Mouse (Mus musculus): ENCODE data around the gene Nxt1. TPM values are rescaled to one million over a fixed set of nuclear protein-coding genes. Genes with fewer than 3 reads are reported as not detected.

Gene Nxt1
- polyA plus RNA-seq, 1 experiment, result 151 TPM

DNA sequence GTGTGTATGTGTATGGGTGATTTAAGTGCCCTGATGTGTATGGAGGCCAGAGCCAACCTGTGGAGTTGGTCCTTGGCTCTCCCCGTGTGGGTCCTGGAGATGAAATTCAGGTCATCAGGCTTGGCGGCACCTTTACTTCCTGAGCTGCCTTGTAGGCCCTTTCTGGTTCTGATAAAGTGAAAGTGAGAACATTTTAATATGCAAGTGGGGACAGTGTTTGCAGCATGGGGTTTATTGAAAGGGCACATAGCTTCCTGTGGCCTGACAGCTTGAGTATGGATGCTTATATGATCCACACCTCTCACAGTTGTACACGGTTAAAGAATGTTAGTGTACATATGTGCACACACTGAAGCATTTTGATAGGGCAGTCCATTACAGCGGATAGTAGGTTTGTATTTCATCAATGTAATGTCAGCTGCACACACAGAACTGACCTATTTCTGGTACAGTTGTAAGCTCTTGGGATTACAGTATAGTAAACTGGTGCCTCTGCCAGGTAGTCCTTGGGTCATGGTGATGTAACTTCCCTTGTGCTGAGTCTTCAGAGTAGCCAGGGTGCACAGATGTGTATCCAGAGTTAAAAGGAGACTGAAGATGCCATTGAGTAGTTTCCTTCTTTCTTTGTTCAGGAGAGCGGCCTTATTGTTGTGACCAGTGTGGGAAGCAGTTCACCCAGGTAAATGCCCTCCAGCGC is 17.2 kb downstream of the Nxt1 start:
- Histone ChIP-seq H3K27me3 (ENCODE audit: control insufficient read depth, insufficient read depth, low read length) (no peaks in the 10 kb centered on the region), H3K36me3 (ENCODE audit: control insufficient read depth, insufficient read depth, low read length) (peaks cover 9% of the 10 kb centered on the region), H3K4me1 (ENCODE audit: control insufficient read depth, insufficient read depth, low read length) (no peaks in the 10 kb centered on the region; the same call in 1 of the 2 replicates), H3K27ac (ENCODE audit: control insufficient read depth, insufficient read depth, low read depth, low read length) (no peak overlapping the region), H3K4me3 (ENCODE audit: control insufficient read depth, low read depth, low read length) (no peak overlapping the region; the same call in 1 of the 2 replicates)
- TF ChIP-seq POLR2A (IDR thresholded peaks at IDR 0.05; ENCODE audit: control insufficient read depth, low read depth, low read length) (no peak), CTCF (IDR thresholded peaks at IDR 0.05; ENCODE audit: control insufficient read depth, insufficient read depth, insufficient replicate concordance, low read depth, low read length) (no peak)

DNA sequence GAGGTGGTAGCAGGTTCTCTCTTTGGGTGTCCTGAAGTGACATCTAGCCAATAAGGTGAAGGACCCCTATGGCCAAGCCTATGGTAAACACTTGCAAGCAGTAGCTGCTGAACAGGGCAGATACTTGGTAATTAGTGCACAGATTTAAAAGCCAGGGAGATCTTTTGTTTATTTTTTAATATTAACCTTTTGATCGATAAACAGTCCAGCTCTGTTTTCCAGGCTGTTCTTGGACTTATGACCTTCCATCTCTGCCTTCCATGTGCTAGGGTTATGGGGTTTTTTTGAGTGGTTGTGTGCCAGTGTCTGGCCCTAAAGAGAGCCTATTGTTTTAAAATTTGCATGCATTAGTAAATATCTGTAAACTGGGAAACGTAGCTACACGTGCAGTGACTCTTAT is 17.9 kb downstream of the Nxt1 start:
- Histone ChIP-seq H3K4me3 (ENCODE audit: control insufficient read depth, low read depth, low read length) (peak overlapping the region; percentile 9; the same call in 1 of the 2 replicates), H3K27ac (ENCODE audit: control insufficient read depth, insufficient read depth, low read depth, low read length) (no peak overlapping the region), H3K4me1 (ENCODE audit: control insufficient read depth, insufficient read depth, low read length) (no peaks in the 10 kb centered on the region), H3K36me3 (ENCODE audit: control insufficient read depth, insufficient read depth, low read length) (peaks cover 7% of the 10 kb centered on the region), H3K27me3 (ENCODE audit: control insufficient read depth, insufficient read depth, low read length) (no peaks in the 10 kb centered on the region)
- TF ChIP-seq POLR2A (IDR thresholded peaks at IDR 0.05; ENCODE audit: control insufficient read depth, low read depth, low read length), result no peak
- TF ChIP-seq CTCF (IDR thresholded peaks at IDR 0.05; ENCODE audit: control insufficient read depth, insufficient read depth, insufficient replicate concordance, low read depth, low read length), result no peak

DNA sequence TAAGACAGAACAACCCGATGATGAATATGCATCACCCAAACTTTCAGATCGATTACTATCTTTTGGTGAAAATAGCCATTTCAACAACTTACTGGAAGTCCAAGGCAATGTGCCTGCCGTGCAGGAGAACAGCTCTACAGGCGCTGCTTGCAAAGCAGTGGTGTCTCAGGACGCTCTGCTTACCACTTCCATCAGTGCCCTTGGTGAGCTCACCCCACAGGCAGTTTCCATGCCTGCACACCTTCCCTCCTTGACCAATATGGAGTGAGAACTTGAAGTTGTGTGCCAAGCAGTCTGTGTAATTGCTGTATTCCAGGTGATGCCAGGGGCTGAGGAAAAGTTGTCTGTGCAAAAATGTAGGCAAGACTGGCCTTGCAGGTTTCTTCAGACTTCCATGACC is 18.4 kb downstream of the Nxt1 start:
- H3K4me1 ChIP-seq (ENCODE audit: control insufficient read depth, insufficient read depth, low read length), result no peaks in the 10 kb centered on the region
- peaks cover 7% of the 10 kb centered on the region for H3K36me3 ChIP-seq (ENCODE audit: control insufficient read depth, insufficient read depth, low read length)

DNA sequence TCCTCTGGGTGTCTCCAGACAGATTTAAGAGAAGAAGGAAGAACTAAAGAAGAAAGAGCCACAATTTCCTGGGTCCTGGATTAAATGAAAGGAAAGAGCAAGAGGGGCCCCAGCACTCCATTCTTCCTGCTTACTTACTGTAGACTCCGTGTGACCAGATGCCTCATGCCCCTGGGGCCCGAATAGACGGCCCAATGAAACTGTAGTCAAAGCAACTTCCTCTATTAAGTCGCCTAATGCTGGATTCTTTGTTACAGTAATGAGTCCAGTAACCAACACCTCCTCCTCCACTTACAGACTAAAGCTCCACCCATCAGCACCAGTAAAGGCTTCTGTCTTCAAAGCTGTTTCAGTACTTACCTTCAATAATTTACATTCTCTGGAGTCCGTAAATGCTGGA is 26.2 kb downstream of the Nxt1 start:
- TF ChIP-seq CTCF (IDR thresholded peaks at IDR 0.05; ENCODE audit: control insufficient read depth, insufficient read depth, insufficient replicate concordance, low read depth, low read length) (no peak), POLR2A (IDR thresholded peaks at IDR 0.05; ENCODE audit: control insufficient read depth, low read depth, low read length) (no peak)
- no peaks in the 10 kb centered on the region; the same call in none of the 2 replicates for H3K36me3 ChIP-seq (ENCODE audit: control insufficient read depth, insufficient read depth, low read length)
- H3K4me1 ChIP-seq (ENCODE audit: control insufficient read depth, insufficient read depth, low read length), result no peaks in the 10 kb centered on the region
- no peak overlapping the region for H3K27ac ChIP-seq (ENCODE audit: control insufficient read depth, insufficient read depth, low read depth, low read length)
- H3K27me3 ChIP-seq (ENCODE audit: control insufficient read depth, insufficient read depth, low read length), result no peaks in the 10 kb centered on the region
- no peak overlapping the region for H3K4me3 ChIP-seq (ENCODE audit: control insufficient read depth, low read depth, low read length)

More for the DNA sequence above, 18.4 kb downstream of the Nxt1 start:
- no peaks in the 10 kb centered on the region for H3K27me3 ChIP-seq (ENCODE audit: control insufficient read depth, insufficient read depth, low read length)
- no peak overlapping the region for H3K4me3 ChIP-seq (ENCODE audit: control insufficient read depth, low read depth, low read length)
- H3K27ac ChIP-seq (ENCODE audit: control insufficient read depth, insufficient read depth, low read depth, low read length), result no peak overlapping the region
- no peak for TF ChIP-seq CTCF (IDR thresholded peaks at IDR 0.05; ENCODE audit: control insufficient read depth, insufficient read depth, insufficient replicate concordance, low read depth, low read length)
- no peak for TF ChIP-seq POLR2A (IDR thresholded peaks at IDR 0.05; ENCODE audit: control insufficient read depth, low read depth, low read length)

DNA sequence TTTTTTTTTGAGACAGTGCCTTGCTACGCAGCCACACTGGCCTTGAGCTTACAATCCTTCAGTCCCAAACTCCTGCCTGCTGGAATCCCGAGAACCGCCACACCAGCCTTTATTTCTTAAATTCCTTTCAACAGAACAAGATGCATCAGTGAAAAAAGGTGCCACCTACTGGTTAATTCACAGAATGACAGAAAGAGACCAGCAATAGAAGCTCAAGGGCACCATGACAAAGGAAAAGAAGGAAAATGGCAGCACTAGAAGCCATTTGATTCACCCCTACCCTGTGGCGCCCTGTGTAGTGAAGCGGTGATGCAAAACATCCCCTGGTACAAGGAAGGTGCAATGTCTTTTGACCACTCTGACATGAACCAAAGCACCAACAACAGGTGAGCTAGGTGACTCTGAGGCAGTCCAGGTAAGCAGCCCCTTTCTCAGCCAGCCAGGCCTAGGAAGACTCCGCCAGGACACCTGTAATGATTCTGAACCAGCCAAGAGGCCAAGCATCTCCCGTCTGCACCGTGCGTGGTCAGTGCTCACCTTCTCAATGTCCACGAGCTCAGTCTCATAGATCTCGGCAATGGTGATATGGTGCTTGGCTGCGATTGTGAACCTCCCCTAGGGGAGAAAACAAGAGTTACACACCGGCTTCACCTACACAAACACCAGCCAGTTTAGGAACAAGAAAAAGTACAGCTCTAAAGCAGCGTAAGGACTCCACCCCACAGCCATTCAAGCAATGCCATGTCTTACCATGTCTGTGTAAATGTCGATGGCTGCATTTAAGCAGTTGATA is 34.2 kb downstream of the Nxt1 start:
- H3K36me3 ChIP-seq (ENCODE audit: control insufficient read depth, insufficient read depth, low read length), result no peaks in the 10 kb centered on the region
- no peak overlapping the region for H3K27ac ChIP-seq (ENCODE audit: control insufficient read depth, insufficient read depth, low read depth, low read length)
- H3K4me3 ChIP-seq (ENCODE audit: control insufficient read depth, low read depth, low read length), result no peak overlapping the region
- no peaks in the 10 kb centered on the region for H3K27me3 ChIP-seq (ENCODE audit: control insufficient read depth, insufficient read depth, low read length)
- no peaks in the 10 kb centered on the region for H3K4me1 ChIP-seq (ENCODE audit: control insufficient read depth, insufficient read depth, low read length)
- no peak for TF ChIP-seq CTCF (IDR thresholded peaks at IDR 0.05; ENCODE audit: control insufficient read depth, insufficient read depth, insufficient replicate concordance, low read depth, low read length)
- TF ChIP-seq POLR2A (IDR thresholded peaks at IDR 0.05; ENCODE audit: control insufficient read depth, low read depth, low read length), result no peak

DNA sequence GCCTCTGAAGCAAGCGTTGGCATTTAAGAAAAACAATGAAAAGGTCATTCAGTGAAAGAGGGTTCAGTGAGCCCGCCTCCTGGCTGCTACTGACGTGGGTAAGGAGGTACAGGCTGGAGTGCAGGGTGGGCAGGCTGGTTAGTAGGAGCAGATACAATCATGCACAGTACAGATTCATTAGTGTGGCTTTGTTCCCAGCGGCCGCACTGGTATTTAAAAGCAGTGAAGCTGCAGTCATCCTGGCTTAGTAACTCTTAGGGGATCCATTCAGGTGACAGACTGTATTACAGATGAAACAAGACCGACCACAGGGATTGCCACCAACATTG is 34.8 kb downstream of the Nxt1 start:
- Histone ChIP-seq H3K27ac (ENCODE audit: control insufficient read depth, insufficient read depth, low read depth, low read length) (no peak overlapping the region), H3K27me3 (ENCODE audit: control insufficient read depth, insufficient read depth, low read length) (no peaks in the 10 kb centered on the region), H3K4me3 (ENCODE audit: control insufficient read depth, low read depth, low read length) (no peak overlapping the region), H3K36me3 (ENCODE audit: control insufficient read depth, insufficient read depth, low read length) (no peaks in the 10 kb centered on the region), H3K4me1 (ENCODE audit: control insufficient read depth, insufficient read depth, low read length) (no peaks in the 10 kb centered on the region)
- TF ChIP-seq CTCF (IDR thresholded peaks at IDR 0.05; ENCODE audit: control insufficient read depth, insufficient read depth, insufficient replicate concordance, low read depth, low read length) (no peak), POLR2A (IDR thresholded peaks at IDR 0.05; ENCODE audit: control insufficient read depth, low read depth, low read length) (no peak)

DNA sequence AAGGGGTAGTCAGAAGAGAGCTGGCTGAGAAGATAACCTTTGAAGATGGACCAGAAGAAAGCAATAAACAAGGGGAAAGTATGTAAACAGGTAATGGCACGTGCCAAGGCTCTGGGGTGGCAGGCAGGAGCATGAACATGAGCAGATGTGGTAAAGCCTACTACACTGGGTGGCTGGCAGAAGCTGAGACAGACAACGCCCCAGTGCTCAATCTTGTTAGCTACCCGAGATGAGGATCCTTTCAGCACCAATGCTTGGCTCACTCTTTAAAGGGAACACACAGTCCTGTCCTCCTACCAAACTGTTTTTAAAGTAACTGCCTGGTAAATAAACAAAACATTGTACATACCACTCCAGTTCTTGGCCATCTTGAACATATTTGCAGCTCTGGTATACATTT is 39.9 kb downstream of the Nxt1 start:
- TF ChIP-seq CTCF (IDR thresholded peaks at IDR 0.05; ENCODE audit: control insufficient read depth, insufficient read depth, insufficient replicate concordance, low read depth, low read length) (no peak), POLR2A (IDR thresholded peaks at IDR 0.05; ENCODE audit: control insufficient read depth, low read depth, low read length) (no peak)
- no peak overlapping the region for H3K27ac ChIP-seq (ENCODE audit: control insufficient read depth, insufficient read depth, low read depth, low read length)
- H3K27me3 ChIP-seq (ENCODE audit: control insufficient read depth, insufficient read depth, low read length), result no peaks in the 10 kb centered on the region
- no peak overlapping the region for H3K4me3 ChIP-seq (ENCODE audit: control insufficient read depth, low read depth, low read length)
- no peaks in the 10 kb centered on the region for H3K36me3 ChIP-seq (ENCODE audit: control insufficient read depth, insufficient read depth, low read length)
- H3K4me1 ChIP-seq (ENCODE audit: control insufficient read depth, insufficient read depth, low read length), result no peaks in the 10 kb centered on the region

All from testis, adult 2 months (tissue).